Mouse (Mus musculus) cortical plate, adult 2 months (tissue): ENCODE measurements at regions not wholly inside any gene's neighbourhood (a gene's known extent, or its start where the extent isn't known, plus 50 kb on each side); places are given as distances from the start of the nearest gene placed in this dataset.

Experiments used
- CTCF ChIP-seq: fragments of 200-500 bp; IDR thresholded peaks from 2 replicates; pipeline ENCODE4 v1.5.1; 2011; ENCODE audit warnings: mild to moderate bottlenecking, control low read depth, low read length; ENCODE audit not compliant: insufficient read depth; ENCODE audit errors: extremely low read depth
- POLR2A ChIP-seq: fragments of 200-500 bp; IDR thresholded peaks from 2 replicates; pipeline ENCODE4 v1.6.1; 2011; ENCODE audit warnings: mild to moderate bottlenecking, low read length, control low read depth; ENCODE audit not compliant: insufficient read depth; ENCODE audit errors: extremely low read depth

GRCm38 (mm10) chr4:32083456-32083855, 119.6 kb downstream of the Map3k7 start:
- TF ChIP-seq POLR2A = no peak
- TF ChIP-seq CTCF = no peak
